Mouse (Mus musculus): Measurements from ENCODE around the gene Zfp672.
A peak's percentile ranks its signal among the peaks of the same experiment; 100 is the strongest.
"Not testable (repeated sequence)": the region's sequence is repeated elsewhere in the genome, so short reads cannot be mapped to it uniquely, and the experiment has no call there.

Gene Zfp672

GRCm38 (mm10) chr11:58330276-58331148 is at the start of gene Zfp672, which contains the start of gene Sh3bp5l:
Zfp672 (minus strand) TSS chr11:58330339.
Sh3bp5l (plus strand) TSS chr11:58330724.
- peak; percentile 81 for DNase-seq

GRCm38 (mm10) chr11:58379516-58379915 is 49.4 kb upstream of the Zfp672 start:
- DNase-seq, result no peak

GRCm38 (mm10) chr11:58378763-58379278 is 48.7 kb upstream of the Zfp672 start, which contains the start of gene Lypd8:
Lypd8 (plus strand) TSS chr11:58379043.
- DNase-seq, result no peak

GRCm38 (mm10) chr11:58377686-58378085 is 47.5 kb upstream of the Zfp672 start:
- DNase-seq, result no peak

GRCm38 (mm10) chr11:58377273-58377672 is 47.1 kb upstream of the Zfp672 start:
- no peak for DNase-seq

GRCm38 (mm10) chr11:58366191-58366590 is 36.1 kb upstream of the Zfp672 start:
- not testable (repeated sequence) for DNase-seq

- DNase-seq, result no peak
These were observed 34.3 kb upstream of the Zfp672 start for GRCm38 (mm10) chr11:58364454-58364853.

- DNase-seq, result not testable (repeated sequence)
These were observed 32.4 kb upstream of the Zfp672 start for GRCm38 (mm10) chr11:58362562-58362961.

- no peak for DNase-seq
These were observed 27.9 kb upstream of the Zfp672 start for GRCm38 (mm10) chr11:58357844-58358534.

GRCm38 (mm10) chr11:58357042-58357441 is 26.9 kb upstream of the Zfp672 start:
- no peak for DNase-seq

- no peak for DNase-seq
These were observed 24.8 kb upstream of the Zfp672 start for GRCm38 (mm10) chr11:58354927-58355326.

- DNase-seq, result no peak
These were observed 24.3 kb upstream of the Zfp672 start for GRCm38 (mm10) chr11:58354476-58354875.

GRCm38 (mm10) chr11:58353709-58354108 is 23.6 kb upstream of the Zfp672 start:
- DNase-seq, result no peak

- no peak for DNase-seq
These were observed 22.8 kb upstream of the Zfp672 start for GRCm38 (mm10) chr11:58352681-58353548.

GRCm38 (mm10) chr11:58351179-58351578 is 21.0 kb upstream of the Zfp672 start:
- no peak for DNase-seq

GRCm38 (mm10) chr11:58350628-58351027 is 20.5 kb upstream of the Zfp672 start:
- DNase-seq, result no peak

GRCm38 (mm10) chr11:58346745-58347144 is 16.6 kb upstream of the Zfp672 start:
- DNase-seq, result no peak

- no peak for DNase-seq
These were observed 4.6 kb upstream of the Zfp672 start for GRCm38 (mm10) chr11:58334746-58335145.

GRCm38 (mm10) chr11:58331546-58331945 is 1.4 kb upstream of the Zfp672 start:
- DNase-seq, result no peak

GRCm38 (mm10) chr11:58331149-58331495 is 983 bp upstream of the Zfp672 start:
- DNase-seq, result no peak

GRCm38 (mm10) chr11:58329906-58330275 is 248 bp downstream of the Zfp672 start:
- no peak for DNase-seq

- no peak for DNase-seq
These were observed 3.4 kb downstream of the Zfp672 start for GRCm38 (mm10) chr11:58326781-58327180.

Measured in right cerebral cortex, postnatal 4 days (tissue).